ENCODE assay signal across 13 mouse cellular contexts in genomic region chr4:123446754-123447153, GRCm38 (mm10).
A peak's percentile ranks its signal among the peaks of the same experiment; 100 is the strongest.
DNase-seq lines count a peak whose midpoint lies in the region; ATAC-seq and TF ChIP-seq lines count a peak whose summit lies in the region.
"Had no signal": no experiment of that assay in that cellular context is flagged by ENCODE, and none has a peak within 500 bp of the region (broad histone marks: within the 10 kb centered on the region; RNA-seq: fewer than 3 reads in every experiment).

No protein-coding gene starts in this region.

- no peak for TF ChIP-seq CTCF in brain, embryonic 14.5 days (IDR thresholded peaks at IDR 0.05; ENCODE audit: borderline replicate concordance, extremely low read depth, insufficient read depth, insufficient read length)
- no peak for TF ChIP-seq CTCF in liver, embryonic 14.5 days (IDR thresholded peaks at IDR 0.05; ENCODE audit: low read depth)

- no peaks in the 10 kb centered on the region for H3K27me3 ChIP-seq in hindbrain, embryonic 13.5 days
- H3K27me3 ChIP-seq in hindbrain, embryonic 16.5 days (replicated peaks; ENCODE audit: control insufficient read depth, insufficient read depth, low read length): no peaks in the 10 kb centered on the region
- H3K27me3 ChIP-seq in liver, embryonic 14.5 days (ENCODE audit: control insufficient read depth, insufficient read depth, low read length): no peaks in the 10 kb centered on the region
- H3K27me3 ChIP-seq: limb, embryonic 12.5 days had no signal

- DNase-seq in brain, embryonic 14.5 days (ENCODE audit: low read depth): peak; percentile 9
- DNase-seq in liver, embryonic 14.5 days (ENCODE audit: low read depth in 3 of 3, low spot score in 3 of 3): peak in 2 of 3 experiments; percentile 17 to 26
- DNase-seq in left cerebral cortex, adult 8-10 months (ENCODE audit: low spot score in 2 of 2): no peak
- no peak for DNase-seq in thymus, postnatal 25 days
- DNase-seq: cerebellum, postnatal 36 days; kidney, adult 9 months; lung, postnatal 4 days; thymus, postnatal 36 days had no signal

- no peak for TF ChIP-seq EP300 in liver, embryonic 14.5 days (IDR thresholded peaks at IDR 0.05; ENCODE audit: low read depth)

- H3K9me3 ChIP-seq in hindbrain, embryonic 13.5 days: no peaks in the 10 kb centered on the region
- no peaks in the 10 kb centered on the region for H3K9me3 ChIP-seq in hindbrain, embryonic 16.5 days (ENCODE audit: control insufficient read depth, low read length)
- no peaks in the 10 kb centered on the region for H3K9me3 ChIP-seq in liver, embryonic 14.5 days (ENCODE audit: control insufficient read depth, low read length)
- H3K9me3 ChIP-seq: limb, embryonic 12.5 days had no signal

- no peak for TF ChIP-seq POLR2A in brain, embryonic 14.5 days (IDR thresholded peaks at IDR 0.05; ENCODE audit: borderline replicate concordance, extremely low read depth, insufficient read depth, insufficient read length, poor library complexity, severe bottlenecking)

- no peaks in the 10 kb centered on the region for H3K4me1 ChIP-seq in hindbrain, embryonic 13.5 days (replicated peaks)
- H3K4me1 ChIP-seq in hindbrain, embryonic 16.5 days (ENCODE audit: control insufficient read depth, insufficient read depth, low read depth, low read length): no peaks in the 10 kb centered on the region
- peaks cover 0 to 1% of the 10 kb centered on the region in 2 experiments; a peak in 1 of 4 replicates for H3K4me1 ChIP-seq in liver, embryonic 14.5 days (replicated peaks; ENCODE audit: control insufficient read depth in 2 of 2, insufficient read depth in 2 of 2, low read length in 1 of 2)
- H3K4me1 ChIP-seq: limb, embryonic 12.5 days had no signal

- no peak overlapping the region for H3K9ac ChIP-seq in hindbrain, embryonic 13.5 days
- no peak overlapping the region for H3K9ac ChIP-seq in hindbrain, embryonic 16.5 days (ENCODE audit: low read depth, low read length)
- no peak overlapping the region for H3K9ac ChIP-seq in liver, embryonic 14.5 days (replicated peaks)
- H3K9ac ChIP-seq: limb, embryonic 12.5 days had no signal

- peaks cover 67% of the 10 kb centered on the region for H3K36me3 ChIP-seq in hindbrain, embryonic 13.5 days
- peaks cover 39% of the 10 kb centered on the region for H3K36me3 ChIP-seq in hindbrain, embryonic 16.5 days (ENCODE audit: control insufficient read depth, insufficient read depth, low read length)
- H3K36me3 ChIP-seq in liver, embryonic 14.5 days (replicated peaks; ENCODE audit: control insufficient read depth, insufficient read depth, low read depth): peaks cover 15% of the 10 kb centered on the region

- H3K4me3 ChIP-seq in hindbrain, embryonic 13.5 days: no peak overlapping the region
- no peak overlapping the region for H3K4me3 ChIP-seq in hindbrain, embryonic 16.5 days (ENCODE audit: low read length)
- H3K4me3 ChIP-seq in liver, embryonic 14.5 days (ENCODE audit: insufficient read depth in 1 of 2, low read depth in 2 of 2, low read length in 2 of 2): no peak overlapping the region
- H3K4me3 ChIP-seq: erythroblast, embryonic 14.5 days; limb, embryonic 12.5 days had no signal

- 58% methylated on average over 7 of the region's 7 CpGs for WGBS in hindbrain, embryonic 13.5 days
- 61% methylated on average over 7 of the region's 7 CpGs for WGBS in hindbrain, embryonic 16.5 days
- 15% methylated on average over 7 of the region's 7 CpGs for WGBS in liver, embryonic 14.5 days (ENCODE audit: insufficient replicate concordance)

- H3K27ac ChIP-seq in hindbrain, embryonic 13.5 days: peak overlapping the region; percentile 31; the same call in 1 of the 2 replicates
- H3K27ac ChIP-seq in hindbrain, embryonic 16.5 days (ENCODE audit: low read depth, low read length): no peak overlapping the region
- no peak overlapping the region for H3K27ac ChIP-seq in liver, embryonic 14.5 days
- H3K27ac ChIP-seq: limb, embryonic 12.5 days had no signal

- H3K4me2 ChIP-seq in hindbrain, embryonic 13.5 days: no peak overlapping the region
- no peak overlapping the region for H3K4me2 ChIP-seq in hindbrain, embryonic 16.5 days (ENCODE audit: low read length)
- H3K4me2 ChIP-seq in liver, embryonic 14.5 days (ENCODE audit: low read depth): no peak overlapping the region
- H3K4me2 ChIP-seq: limb, embryonic 12.5 days had no signal

- ATAC-seq in hindbrain, embryonic 13.5 days (ENCODE audit: low FRiP score): no peak
- no peak for ATAC-seq in hindbrain, embryonic 16.5 days
- ATAC-seq in erythroblast, adult 5-6 weeks (replicated peaks; ENCODE audit: low FRiP score, poor library complexity, severe bottlenecking): 0 out of 2 replicates have a peak, but pooled peaks have one; percentile 38
- ATAC-seq in liver, embryonic 14.5 days (ENCODE audit: insufficient read depth): peak; percentile 75; the same call in 1 of the 2 replicates

Comparison
In these comparisons a context has a peak if more than half of its experiments do, and no peak if none do; other contexts are left out.
1. ATAC-seq: peak in erythroblast, adult 5-6 weeks (single experiment) and liver, embryonic 14.5 days (single experiment); none in hindbrain, embryonic 13.5 days (single experiment) and hindbrain, embryonic 16.5 days (single experiment).
2. DNase-seq: peak in brain, embryonic 14.5 days (single experiment) and liver, embryonic 14.5 days (2 of 3); none in left cerebral cortex, adult 8-10 months (0 of 2) and thymus, postnatal 25 days (single experiment).